Mouse (Mus musculus): ENCODE measurements around the gene G0s2. TPM values are rescaled to one million over a fixed set of nuclear protein-coding genes. Genes with fewer than 3 reads are reported as not detected.

The G0s2 gene
- polyA plus RNA-seq, 1 experiment from 2014 or later = 269 TPM

GRCm38 (mm10) chr1:193302093-193302405 lies 29.0 kb upstream of the G0s2 start:
- H3K27me3 ChIP-seq (ENCODE audit: insufficient read depth, low read length) = no peaks in the 10 kb centered on the region
- ATAC-seq (no peak), DNase-seq (no peak)
- H3K27ac ChIP-seq (ENCODE audit: low read depth) = no peak overlapping the region
- 57% methylated on average over 8 of the region's 8 CpGs for WGBS (ENCODE audit: insufficient replicate concordance)
- H3K9ac ChIP-seq (replicated peaks) = no peak overlapping the region
- 0 out of 2 replicates have a peak, but pooled peaks cover under 1% of the 10 kb centered on the region for H3K4me1 ChIP-seq (ENCODE audit: insufficient read depth)
- H3K36me3 ChIP-seq (replicated peaks; ENCODE audit: insufficient read depth, low read length) = no peaks in the 10 kb centered on the region
- H3K4me2 ChIP-seq (ENCODE audit: low read depth, low read length) = no peak overlapping the region
- TF ChIP-seq EP300 (IDR thresholded peaks at IDR 0.05; ENCODE audit: low read depth) (no peak), CTCF (IDR thresholded peaks at IDR 0.05; ENCODE audit: low read depth) (no peak)
- no peaks in the 10 kb centered on the region for H3K9me3 ChIP-seq (ENCODE audit: low read length)
- no peak overlapping the region for H3K4me3 ChIP-seq (ENCODE audit: low read depth, low read length)

DNA sequence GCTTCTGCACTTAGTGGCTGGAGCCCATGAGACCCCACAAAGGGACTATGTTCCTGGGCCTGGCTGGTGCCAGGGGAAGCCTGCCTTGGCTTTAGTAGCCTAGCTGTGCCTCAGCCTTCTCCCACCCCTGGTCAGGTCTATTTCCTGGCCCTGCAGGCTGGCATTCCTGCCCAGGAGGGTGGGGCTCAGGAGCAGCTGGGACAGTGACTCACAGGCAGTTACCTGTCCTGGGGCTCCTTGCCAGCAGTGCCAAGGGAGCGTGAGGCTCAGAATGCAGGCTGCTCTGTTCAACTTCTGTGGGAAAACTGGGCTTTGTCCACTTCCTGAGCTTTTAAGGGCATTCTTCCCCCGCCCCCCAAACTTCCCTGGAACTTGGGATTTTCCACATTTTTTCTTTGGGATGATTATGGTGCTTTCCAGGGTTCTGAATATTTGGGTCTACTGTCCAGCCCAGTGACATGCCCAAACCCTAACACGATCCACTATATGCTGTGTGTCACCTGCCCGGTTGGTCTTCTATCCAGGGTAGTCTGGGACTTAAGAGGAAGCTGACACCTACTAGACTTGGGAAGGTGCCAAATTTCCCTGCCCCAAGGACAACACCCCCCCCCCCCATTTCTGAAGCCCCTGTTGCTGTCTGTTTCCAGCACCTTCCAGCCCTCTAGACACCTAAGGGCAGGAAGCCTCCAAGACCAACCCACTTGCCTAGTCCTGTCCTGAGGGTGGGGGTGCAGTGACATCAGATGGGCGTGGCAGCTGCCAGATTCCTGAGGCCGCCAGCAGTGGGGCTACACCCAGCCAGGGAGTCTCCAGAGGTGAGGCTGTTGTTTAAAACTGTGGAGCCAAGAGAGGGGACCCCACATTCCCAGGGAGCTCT lies 28.4 kb upstream of the G0s2 start:
- Histone ChIP-seq H3K4me3 (ENCODE audit: low read depth, low read length) (no peak overlapping the region), H3K9me3 (ENCODE audit: low read length) (no peaks in the 10 kb centered on the region), H3K27ac (ENCODE audit: low read depth) (no peak overlapping the region), H3K4me1 (ENCODE audit: insufficient read depth) (no peaks in the 10 kb centered on the region), H3K9ac (replicated peaks) (no peak overlapping the region), H3K4me2 (ENCODE audit: low read depth, low read length) (no peak overlapping the region), H3K27me3 (ENCODE audit: insufficient read depth, low read length) (no peaks in the 10 kb centered on the region), H3K36me3 (replicated peaks; ENCODE audit: insufficient read depth, low read length) (no peaks in the 10 kb centered on the region)
- no peak for DNase-seq
- WGBS (ENCODE audit: insufficient replicate concordance) = 64% methylated on average over 6 of the region's 6 CpGs
- ATAC-seq = no peak
- TF ChIP-seq EP300 (IDR thresholded peaks at IDR 0.05; ENCODE audit: low read depth) = no peak
- TF ChIP-seq CTCF (IDR thresholded peaks at IDR 0.05; ENCODE audit: low read depth) = no peak

DNA sequence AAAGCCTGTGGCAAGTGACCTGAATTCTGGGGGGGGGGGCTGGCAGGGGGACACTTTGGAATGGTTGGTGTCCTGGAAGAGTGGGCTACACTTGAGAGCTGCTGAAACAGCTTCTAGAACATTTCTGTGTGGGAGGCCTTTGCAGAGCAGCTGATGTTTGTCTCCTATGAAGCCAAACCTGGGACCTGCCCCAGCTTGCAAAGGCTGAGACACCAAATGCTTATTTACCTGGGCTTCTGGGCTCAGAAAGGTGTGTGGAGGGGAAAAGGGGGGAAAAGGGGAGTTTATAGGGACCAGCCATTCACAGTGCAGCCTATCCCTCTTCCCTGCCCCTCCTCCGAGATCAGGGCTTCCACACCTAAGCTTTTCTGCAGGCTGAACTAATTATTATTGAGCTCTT lies 27.0 kb upstream of the G0s2 start:
- Histone ChIP-seq H3K4me2 (ENCODE audit: low read depth, low read length) (no peak overlapping the region), H3K9ac (replicated peaks) (no peak overlapping the region), H3K4me1 (ENCODE audit: insufficient read depth) (peaks cover 7% of the 10 kb centered on the region; the same call in 1 of the 2 replicates), H3K27ac (ENCODE audit: low read depth) (no peak overlapping the region), H3K9me3 (ENCODE audit: low read length) (no peaks in the 10 kb centered on the region), H3K4me3 (ENCODE audit: low read depth, low read length) (no peak overlapping the region), H3K27me3 (ENCODE audit: insufficient read depth, low read length) (no peaks in the 10 kb centered on the region), H3K36me3 (replicated peaks; ENCODE audit: insufficient read depth, low read length) (no peaks in the 10 kb centered on the region)
- TF ChIP-seq EP300 (IDR thresholded peaks at IDR 0.05; ENCODE audit: low read depth) (no peak), CTCF (IDR thresholded peaks at IDR 0.05; ENCODE audit: low read depth) (no peak)
- DNase-seq (no peak), ATAC-seq (no peak)
- WGBS (ENCODE audit: insufficient replicate concordance) = 50% methylated on average over 1 of the region's 1 CpGs

DNA sequence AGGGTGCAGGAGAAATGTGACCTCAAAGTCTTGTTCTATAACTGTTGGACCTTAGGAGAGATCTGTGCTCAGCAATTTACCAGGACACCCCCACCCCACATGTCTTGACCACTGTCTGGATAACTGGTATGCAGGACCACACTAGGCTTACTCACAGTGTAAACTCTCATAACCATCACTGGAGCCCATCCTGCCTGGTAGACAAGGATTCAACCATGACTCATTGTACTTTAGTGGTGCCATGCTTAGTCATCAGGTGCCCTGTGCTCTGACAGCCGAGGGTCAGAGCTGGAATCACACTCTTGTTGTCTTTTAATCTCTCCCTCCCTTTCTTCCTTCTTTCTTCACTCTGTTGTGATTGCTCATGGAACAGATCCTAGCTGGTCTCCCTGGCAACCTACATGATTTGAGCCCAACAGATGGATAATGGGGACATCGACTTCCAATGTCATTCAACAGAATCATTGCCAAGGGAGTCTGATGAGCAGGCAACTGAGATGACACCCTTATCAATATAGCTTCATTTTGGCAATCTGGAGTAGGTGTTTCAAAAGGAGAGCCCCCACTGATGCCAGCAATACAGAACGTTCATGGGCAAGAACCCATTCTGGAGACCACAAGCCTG lies 25.2 kb upstream of the G0s2 start:
- DNase-seq (no peak), ATAC-seq (no peak)
- no peaks in the 10 kb centered on the region for H3K27me3 ChIP-seq (ENCODE audit: insufficient read depth, low read length)
- no peak overlapping the region for H3K4me3 ChIP-seq (ENCODE audit: low read depth, low read length)
- H3K4me2 ChIP-seq (ENCODE audit: low read depth, low read length) = no peak overlapping the region
- TF ChIP-seq EP300 (IDR thresholded peaks at IDR 0.05; ENCODE audit: low read depth) (no peak), CTCF (IDR thresholded peaks at IDR 0.05; ENCODE audit: low read depth) (no peak)
- WGBS (ENCODE audit: insufficient replicate concordance) = 64% methylated on average over 3 of the region's 3 CpGs
- no peaks in the 10 kb centered on the region for H3K36me3 ChIP-seq (replicated peaks; ENCODE audit: insufficient read depth, low read length)
- no peaks in the 10 kb centered on the region for H3K9me3 ChIP-seq (ENCODE audit: low read length)
- H3K9ac ChIP-seq (replicated peaks) = no peak overlapping the region
- no peak overlapping the region for H3K27ac ChIP-seq (ENCODE audit: low read depth)
- H3K4me1 ChIP-seq (ENCODE audit: insufficient read depth) = peaks cover 10% of the 10 kb centered on the region

DNA sequence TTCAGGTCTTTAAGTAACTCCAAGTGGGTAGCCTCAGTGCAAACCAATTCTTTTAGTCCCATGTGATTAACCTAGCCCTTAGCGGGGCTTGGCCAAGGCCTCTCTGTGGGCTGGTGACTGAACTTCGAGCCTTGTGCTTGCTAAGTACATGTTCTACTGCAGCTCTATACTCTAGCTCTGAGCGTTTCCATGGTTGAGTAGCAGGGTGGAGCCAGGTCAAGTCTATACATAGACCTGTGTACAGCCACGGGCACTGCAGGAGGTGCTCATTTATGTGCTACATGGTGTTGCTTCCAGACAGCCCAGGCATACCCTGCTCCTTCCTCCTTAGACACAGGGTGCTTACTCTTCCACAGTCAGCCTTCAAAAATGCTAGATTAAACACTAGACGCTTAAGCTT lies 22.9 kb upstream of the G0s2 start:
- Histone ChIP-seq H3K4me1 (ENCODE audit: insufficient read depth) (peaks cover 19% of the 10 kb centered on the region), H3K9me3 (ENCODE audit: low read length) (no peaks in the 10 kb centered on the region), H3K36me3 (replicated peaks; ENCODE audit: insufficient read depth, low read length) (no peaks in the 10 kb centered on the region), H3K4me2 (ENCODE audit: low read depth, low read length) (no peak overlapping the region), H3K27me3 (ENCODE audit: insufficient read depth, low read length) (no peaks in the 10 kb centered on the region), H3K4me3 (ENCODE audit: low read depth, low read length) (no peak overlapping the region), H3K9ac (replicated peaks) (no peak overlapping the region), H3K27ac (ENCODE audit: low read depth) (no peak overlapping the region)
- ATAC-seq (no peak), DNase-seq (no peak)
- WGBS (ENCODE audit: insufficient replicate concordance) = 61% methylated on average over 5 of the region's 5 CpGs
- TF ChIP-seq CTCF (IDR thresholded peaks at IDR 0.05; ENCODE audit: low read depth) = no peak
- TF ChIP-seq EP300 (IDR thresholded peaks at IDR 0.05; ENCODE audit: low read depth) = no peak

GRCm38 (mm10) chr1:193293926-193294325 lies 20.9 kb upstream of the G0s2 start:
- no peak for ATAC-seq
- Histone ChIP-seq H3K9ac (replicated peaks) (no peak overlapping the region), H3K27ac (ENCODE audit: low read depth) (no peak overlapping the region), H3K4me1 (ENCODE audit: insufficient read depth) (peaks cover 24% of the 10 kb centered on the region), H3K4me2 (ENCODE audit: low read depth, low read length) (no peak overlapping the region), H3K9me3 (ENCODE audit: low read length) (no peaks in the 10 kb centered on the region), H3K27me3 (ENCODE audit: insufficient read depth, low read length) (no peaks in the 10 kb centered on the region), H3K4me3 (ENCODE audit: low read depth, low read length) (no peak overlapping the region), H3K36me3 (replicated peaks; ENCODE audit: insufficient read depth, low read length) (no peaks in the 10 kb centered on the region)
- TF ChIP-seq CTCF (IDR thresholded peaks at IDR 0.05; ENCODE audit: low read depth) = no peak
- TF ChIP-seq EP300 (IDR thresholded peaks at IDR 0.05; ENCODE audit: low read depth) = no peak
- DNase-seq = no peak
- 79% methylated on average over 3 of the region's 3 CpGs for WGBS (ENCODE audit: insufficient replicate concordance)
